Mouse (Mus musculus) midbrain, embryonic 16.5 days (tissue): ENCODE data around the gene Gm16429. TPM values are rescaled to one million over a fixed set of nuclear protein-coding genes. Genes with fewer than 3 reads are reported as not detected.
"Not testable (repeated sequence)": the region's sequence is repeated elsewhere in the genome, so short reads cannot be mapped to it uniquely, and the experiment has no call there.

Experiments
- ATAC-seq: fragments of 200-750 bp; cut with Nextera tagmentation; 2 replicates; pipeline ENCODE4 v1.8.0; 2017; ENCODE audit warnings: moderate TSS enrichment
- H3K27ac ChIP-seq: fragments of 300-500 bp; sonication (generic); 2 replicates; pipeline ENCODE4 v1.5.1; 2014; ENCODE audit warnings: mild to moderate bottlenecking, low read length, mixed read lengths
- H3K27me3 ChIP-seq: fragments of 300-500 bp; sonication (generic); 2 replicates; pipeline ENCODE4 v1.6.1; 2014; ENCODE audit warnings: low read depth, low read length, mixed read lengths; ENCODE audit not compliant: control insufficient read depth, insufficient read depth
- H3K36me3 ChIP-seq: fragments of 300-500 bp; sonication (generic); 2 replicates; pipeline ENCODE4 v1.6.1; 2014; ENCODE audit warnings: mild to moderate bottlenecking, low read length, moderate library complexity, mixed read lengths; ENCODE audit not compliant: control insufficient read depth, insufficient read depth
- H3K4me1 ChIP-seq: fragments of 300-500 bp; sonication (generic); 2 replicates; pipeline ENCODE4 v1.6.1; 2014; ENCODE audit warnings: mild to moderate bottlenecking, low read length, mixed read lengths; ENCODE audit not compliant: control insufficient read depth, insufficient read depth
- H3K4me2 ChIP-seq: fragments of 300-500 bp; sonication (generic); 2 replicates; pipeline ENCODE4 v1.6.1; 2014; ENCODE audit warnings: mild to moderate bottlenecking, low read length, mixed read lengths
- H3K4me3 ChIP-seq: fragments of 300-500 bp; sonication (generic); 2 replicates; pipeline ENCODE4 v1.5.1; 2014; ENCODE audit warnings: low read depth, mild to moderate bottlenecking, low read length, moderate library complexity, mixed read lengths
- H3K9ac ChIP-seq: fragments of 300-500 bp; sonication (generic); 2 replicates; pipeline ENCODE4 v1.6.1; 2014; ENCODE audit warnings: low read depth, low read length, mixed read lengths
- H3K9me3 ChIP-seq: fragments of 300-500 bp; sonication (generic); replicated peaks from 2 replicates; pipeline ENCODE4 v1.6.1; 2014; ENCODE audit warnings: mild to moderate bottlenecking, low read length, mixed read lengths; ENCODE audit not compliant: control insufficient read depth, poor library complexity, severe bottlenecking
- WGBS: fragments of 180-500 bp; shearing (Covaris S2); extraction: QIAGEN DNeasy Blood & Tissue Kit; methylation state at CpG from one replicate; pipeline ENCODE4 v1.1.7; 2014; 5-methylcytosine and 5-hydroxymethylcytosine counted together
- polyA plus RNA-seq: library from polyadenylated mRNA; unstranded; fragments of >200 nt; fragmentation: Nextera tagmentation; extraction: Ambion mirVana; gene quantifications from 2 replicates; pipeline ENCODE4 v1.2.1, GENCODE M21; 2015

Gene Gm16429
- not detected in 2 replicates for polyA plus RNA-seq

DNA sequence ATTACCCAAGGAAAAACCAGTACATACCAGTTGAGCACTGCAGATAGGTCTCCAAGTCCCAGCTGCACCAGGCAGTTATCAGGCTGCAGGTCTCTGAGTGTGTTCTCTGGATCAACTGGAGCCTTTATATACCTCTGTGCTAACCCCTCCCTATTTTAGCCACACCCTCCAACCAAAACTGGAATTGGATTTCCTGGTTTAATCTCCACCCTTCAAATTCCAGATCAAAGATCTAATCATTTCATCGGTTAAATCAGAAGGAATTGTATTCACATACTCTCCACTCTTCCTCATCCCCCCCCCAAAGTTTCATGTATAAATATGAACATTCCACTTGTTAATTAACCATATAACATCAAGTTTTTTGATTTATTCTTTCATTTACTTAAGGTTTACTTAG lies at the start of gene Gm16429:
Gene Gm16429 (minus strand): TSS at position 101 of the 400 bp plus-strand sequence.
- H3K4me2 ChIP-seq, H3K9ac ChIP-seq, H3K4me1 ChIP-seq, ATAC-seq, H3K4me3 ChIP-seq, H3K27me3 ChIP-seq, H3K9me3 ChIP-seq, H3K36me3 ChIP-seq, H3K27ac ChIP-seq: not testable (repeated sequence)
- no CpG with 5 or more reads among the region's 1 CpGs for WGBS

Other genes starting within 250 kb of the Gm16429 start
- not detected in 2 replicates for gene Gm7792, start 85.3 kb downstream of the Gm16429 start, polyA plus RNA-seq
- gene BC061212, start 141.5 kb upstream of the Gm16429 start, polyA plus RNA-seq, result not detected in 2 replicates
- not detected in 2 replicates for gene Gm6351, start 147.3 kb upstream of the Gm16429 start, polyA plus RNA-seq